Comparison of ENCODE assay signal across 10 mouse cellular contexts in genomic region chr2:27702904-27703666, GRCm38 (mm10). TPM values are rescaled to one million over a fixed set of nuclear protein-coding genes. Genes with fewer than 3 reads are reported as not detected.
A peak's percentile ranks its signal among the peaks of the same experiment; 100 is the strongest.
DNase-seq lines count a peak whose midpoint lies in the region; ATAC-seq and TF ChIP-seq lines count a peak whose summit lies in the region.
"Had no signal": no experiment of that assay in that cellular context is flagged by ENCODE, and none has a peak within 500 bp of the region (broad histone marks: within the 10 kb centered on the region; RNA-seq: fewer than 3 reads in every experiment).

No protein-coding gene starts in this region.

- no peak for ATAC-seq in forebrain, embryonic 15.5 days (replicated peaks)
- peak; percentile 81 for ATAC-seq in intestine, embryonic 16.5 days
- ATAC-seq in lung, postnatal 0 days, result peak; percentile 12
- ATAC-seq in midbrain, postnatal 0 days (ENCODE audit: low FRiP score), result no peak
- ATAC-seq: forebrain, embryonic 16.5 days had no signal

- TF ChIP-seq CTCF in lung, postnatal 0 days (IDR thresholded peaks at IDR 0.05), result no peak
- no peak for TF ChIP-seq CTCF in midbrain, postnatal 0 days (IDR thresholded peaks at IDR 0.05)

- H3K4me3 ChIP-seq in forebrain, embryonic 10.5 days, result no peak overlapping the region
- H3K4me3 ChIP-seq in forebrain, embryonic 15.5 days, result no peak overlapping the region
- no peak overlapping the region; a peak in 1 of 4 replicates for H3K4me3 ChIP-seq in ES-E14 (ENCODE audit: insufficient read depth in 1 of 2, low read depth in 1 of 2, low read length in 2 of 2, poor library complexity in 1 of 2, severe bottlenecking in 1 of 2)
- no peak overlapping the region for H3K4me3 ChIP-seq in intestine, embryonic 16.5 days (ENCODE audit: low read length)
- H3K4me3 ChIP-seq in lung, postnatal 0 days (ENCODE audit: low read depth, low read length), result no peak overlapping the region
- no peak overlapping the region for H3K4me3 ChIP-seq in midbrain, postnatal 0 days (ENCODE audit: low read depth, low read length)

- H3K9ac ChIP-seq in forebrain, embryonic 15.5 days (replicated peaks), result no peak overlapping the region
- H3K9ac ChIP-seq in ES-E14 (ENCODE audit: insufficient read depth, low read depth, low read length, poor library complexity, severe bottlenecking), result peak overlapping the region; percentile 21; the same call in 1 of the 2 replicates
- 0 out of 2 replicates have a peak overlapping the region, but pooled peaks have one; percentile 22 for H3K9ac ChIP-seq in intestine, embryonic 16.5 days (ENCODE audit: low read depth, low read length)
- no peak overlapping the region for H3K9ac ChIP-seq in lung, postnatal 0 days (replicated peaks; ENCODE audit: low read depth)
- no peak overlapping the region for H3K9ac ChIP-seq in midbrain, postnatal 0 days (replicated peaks; ENCODE audit: low read length, poor library complexity, severe bottlenecking)

- no peaks in the 10 kb centered on the region for H3K27me3 ChIP-seq in forebrain, embryonic 10.5 days (ENCODE audit: poor library complexity, severe bottlenecking)
- no peaks in the 10 kb centered on the region for H3K27me3 ChIP-seq in forebrain, embryonic 15.5 days
- no peaks in the 10 kb centered on the region for H3K27me3 ChIP-seq in intestine, embryonic 16.5 days (replicated peaks; ENCODE audit: control insufficient read depth, insufficient read depth, low read length)
- no peaks in the 10 kb centered on the region for H3K27me3 ChIP-seq in lung, postnatal 0 days (replicated peaks; ENCODE audit: insufficient read depth, low read length)
- H3K27me3 ChIP-seq in midbrain, postnatal 0 days (ENCODE audit: insufficient read depth, low read length), result no peaks in the 10 kb centered on the region

- WGBS in forebrain, embryonic 10.5 days, result 81% methylated on average over 10 of the region's 10 CpGs
- 84% methylated on average over 10 of the region's 10 CpGs for WGBS in forebrain, embryonic 15.5 days
- 57% methylated on average over 10 of the region's 10 CpGs for WGBS in intestine, embryonic 16.5 days
- WGBS in lung, postnatal 0 days, result 46% methylated on average over 10 of the region's 10 CpGs
- WGBS in midbrain, postnatal 0 days, result 81% methylated on average over 10 of the region's 10 CpGs

- H3K4me1 ChIP-seq in forebrain, embryonic 10.5 days, result peaks cover 74% of the 10 kb centered on the region
- H3K4me1 ChIP-seq in forebrain, embryonic 15.5 days, result peaks cover 27% of the 10 kb centered on the region
- H3K4me1 ChIP-seq in ES-E14 (ENCODE audit: control insufficient read depth in 2 of 2, insufficient read depth in 2 of 2, low read length in 2 of 2, poor library complexity in 1 of 2), result peaks cover 0 to 9% of the 10 kb centered on the region in 2 experiments; a peak in 1 of 4 replicates
- H3K4me1 ChIP-seq in intestine, embryonic 16.5 days (ENCODE audit: control insufficient read depth, insufficient read depth, low read length), result peaks cover 62% of the 10 kb centered on the region
- H3K4me1 ChIP-seq in lung, postnatal 0 days (ENCODE audit: insufficient read depth, low read depth, low read length), result peaks cover 35% of the 10 kb centered on the region
- peaks cover 19% of the 10 kb centered on the region for H3K4me1 ChIP-seq in midbrain, postnatal 0 days (ENCODE audit: insufficient read depth, low read length)

- DNase-seq in forebrain, embryonic 10.5 days (ENCODE audit: extremely low spot score, low spot score), result no peak
- DNase-seq in ES-E14 (ENCODE audit: low read depth, low spot score), result no peak
- DNase-seq in lung, postnatal 0 days (ENCODE audit: low spot score), result peak; percentile 25
- no peak for DNase-seq in left cerebral cortex, adult 8-10 months (ENCODE audit: low spot score in 2 of 2)
- no peak for DNase-seq in left cerebral cortex, postnatal 25 days (ENCODE audit: low spot score in 2 of 2)
- no peak for DNase-seq in midbrain, postnatal 0 days (ENCODE audit: low spot score)
- DNase-seq: thymus, postnatal 4 days had no signal

- no peaks in the 10 kb centered on the region for H3K9me3 ChIP-seq in forebrain, embryonic 10.5 days
- no peaks in the 10 kb centered on the region for H3K9me3 ChIP-seq in forebrain, embryonic 15.5 days
- no peaks in the 10 kb centered on the region for H3K9me3 ChIP-seq in ES-E14 (ENCODE audit: control insufficient read depth, insufficient read depth, low read depth, low read length)
- H3K9me3 ChIP-seq in intestine, embryonic 16.5 days (ENCODE audit: control insufficient read depth, low read length), result no peaks in the 10 kb centered on the region
- H3K9me3 ChIP-seq in lung, postnatal 0 days (ENCODE audit: low read length), result no peaks in the 10 kb centered on the region
- no peaks in the 10 kb centered on the region for H3K9me3 ChIP-seq in midbrain, postnatal 0 days (ENCODE audit: low read length)

- H3K4me2 ChIP-seq in forebrain, embryonic 15.5 days (replicated peaks), result no peak overlapping the region
- peak overlapping the region; percentile 19 for H3K4me2 ChIP-seq in intestine, embryonic 16.5 days (ENCODE audit: low read depth, low read length)
- no peak overlapping the region for H3K4me2 ChIP-seq in lung, postnatal 0 days (replicated peaks; ENCODE audit: low read depth, low read length)
- H3K4me2 ChIP-seq in midbrain, postnatal 0 days (ENCODE audit: low read depth, low read length, poor library complexity, severe bottlenecking), result no peak overlapping the region

- intact Hi-C loops in left cerebral cortex, postnatal 25 days (cut with DNase I), result no loop called here

- no peak for TF ChIP-seq EP300 in lung, postnatal 0 days (IDR thresholded peaks at IDR 0.05)

- H3K27ac ChIP-seq in forebrain, embryonic 10.5 days, result peak overlapping the region; percentile 45; the same call in 1 of the 2 replicates
- no peak overlapping the region for H3K27ac ChIP-seq in forebrain, embryonic 15.5 days (replicated peaks)
- no peak overlapping the region; the same call in 1 of the 2 replicates for H3K27ac ChIP-seq in ES-E14 (ENCODE audit: insufficient read depth, low read depth, low read length, poor library complexity, severe bottlenecking)
- H3K27ac ChIP-seq in intestine, embryonic 16.5 days (ENCODE audit: low read length), result peak overlapping the region; percentile 87
- no peak overlapping the region for H3K27ac ChIP-seq in lung, postnatal 0 days (ENCODE audit: low read length)
- no peak overlapping the region for H3K27ac ChIP-seq in midbrain, postnatal 0 days (ENCODE audit: low read depth, low read length)

- in situ Hi-C loops in ES-E14 (cut with MboI; ENCODE audit: low sequenced_read_pairs in 2 of 2, unreplicated experiment in 2 of 2), result no loop called here

- no peaks in the 10 kb centered on the region for H3K36me3 ChIP-seq in forebrain, embryonic 10.5 days (replicated peaks)
- no peaks in the 10 kb centered on the region for H3K36me3 ChIP-seq in forebrain, embryonic 15.5 days
- H3K36me3 ChIP-seq in ES-E14 (ENCODE audit: control insufficient read depth, insufficient read depth, low read length, poor library complexity, severe bottlenecking), result no peaks in the 10 kb centered on the region
- no peaks in the 10 kb centered on the region for H3K36me3 ChIP-seq in intestine, embryonic 16.5 days (ENCODE audit: control insufficient read depth, insufficient read depth, low read length)
- H3K36me3 ChIP-seq in lung, postnatal 0 days (ENCODE audit: insufficient read depth, low read length), result no peaks in the 10 kb centered on the region
- H3K36me3 ChIP-seq in midbrain, postnatal 0 days (ENCODE audit: insufficient read depth, low read length), result no peaks in the 10 kb centered on the region

TF ChIP-seq in ES-E14, 5 proteins besides CTCF, POLR2A, EP300 and RAD21:
- no peak for TF ChIP-seq HCFC1 (IDR thresholded peaks at IDR 0.05; ENCODE audit: borderline replicate concordance, insufficient read depth, low read length)
- TF ChIP-seq CHD2 (IDR thresholded peaks at IDR 0.05; ENCODE audit: low read depth, low read length), result no peak
- no peak for TF ChIP-seq MAFK (IDR thresholded peaks at IDR 0.05; ENCODE audit: insufficient read depth, low read depth, low read length)
- TF ChIP-seq ZC3H11A (IDR thresholded peaks at IDR 0.05; ENCODE audit: borderline replicate concordance, low read depth, low read length), result no peak
- no peak for TF ChIP-seq ZNF384 (IDR thresholded peaks at IDR 0.05; ENCODE audit: low read depth, low read length)

RNA-seq across cellular contexts. Expression of gene Rxra, which starts 26.8 kb away (rescaled TPM):
- polyA plus RNA-seq in forebrain, embryonic 10.5 days (2016; fragmentation: Nextera tagmentation; extraction: Ambion mirVana), result 7.7 and 7.8 TPM in 2 replicates
- polyA plus RNA-seq in forebrain, embryonic 15.5 days (2015; fragmentation: Nextera tagmentation; extraction: Ambion mirVana), result 3.2 TPM in 2 replicates
- total RNA-seq in ES-E14 (2012; rRNA removed), result 20.9 and 21.0 TPM in 2 replicates
- polyA plus RNA-seq in intestine, embryonic 16.5 days (2015; fragmentation: Nextera tagmentation; extraction: Ambion mirVana), result 9.9 and 11.4 TPM in 2 replicates
- polyA plus RNA-seq in lung, postnatal 0 days (2015; fragmentation: Nextera tagmentation; extraction: Ambion mirVana), result 9.6 and 10.3 TPM in 2 replicates
- total RNA-seq in left cerebral cortex, adult 8-10 months (2022), result 10 to 100 TPM; 23.5 to 28.6 (median 26.1) TPM
- total RNA-seq in left cerebral cortex, postnatal 25 days (2021), result 10 to 100 TPM; 18.7 to 21.2 TPM
- 18.5 and 20.2 TPM in 2 replicates for total RNA-seq in midbrain, postnatal 0 days (2014; rRNA removed)
- 2.2 and 2.3 TPM in 2 replicates for polyA plus RNA-seq in midbrain, postnatal 0 days (2015; fragmentation: Nextera tagmentation; extraction: Ambion mirVana)

Comparison
In these comparisons a context has a peak if more than half of its experiments do, and no peak if none do; other contexts are left out.
1. H3K27ac ChIP-seq: peak in forebrain, embryonic 10.5 days (single experiment) and intestine, embryonic 16.5 days (single experiment); none in forebrain, embryonic 15.5 days (single experiment), ES-E14 (single experiment), lung, postnatal 0 days (single experiment) and midbrain, postnatal 0 days (single experiment).
2. ATAC-seq: peak in intestine, embryonic 16.5 days (single experiment) and lung, postnatal 0 days (single experiment); none in forebrain, embryonic 15.5 days (single experiment) and midbrain, postnatal 0 days (single experiment).
3. H3K9ac ChIP-seq: peak in ES-E14 (single experiment) and intestine, embryonic 16.5 days (single experiment); none in forebrain, embryonic 15.5 days (single experiment), lung, postnatal 0 days (single experiment) and midbrain, postnatal 0 days (single experiment).